Mouse (Mus musculus): ENCODE results near the gene Olfr1368. TPM values are rescaled to one million over a fixed set of nuclear protein-coding genes. Genes with fewer than 3 reads are reported as not detected.

Olfr1368 gene
- not detected in 2 replicates for total RNA-seq (2021)
- long read RNA-seq, result 0 reads

DNA sequence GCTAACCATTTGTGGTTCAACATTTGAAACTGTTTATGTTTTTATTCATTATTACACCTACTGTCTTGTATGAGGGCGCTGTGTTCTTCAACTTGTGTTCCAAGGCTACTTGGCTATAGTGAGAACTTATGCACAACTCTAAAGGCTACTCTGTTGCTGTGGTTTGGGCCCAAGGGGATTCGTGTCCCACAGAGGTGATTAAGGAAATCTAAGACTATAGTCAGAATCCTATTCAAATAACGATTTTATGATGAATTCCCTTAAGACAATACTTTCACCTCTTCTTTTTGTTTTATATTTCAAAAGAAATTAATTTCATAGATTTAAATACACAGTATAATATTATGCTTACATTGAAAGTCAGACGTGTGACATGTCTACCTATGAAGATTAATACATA, at the start of gene Olfr1368:
Gene Olfr1368 (minus strand): TSS at position 101 of the 400 bp plus-strand sequence.
- DNase-seq, result no peak

- DNase-seq, result no peak
Observed at GRCm38 (mm10) chr13:21185521-21185920, 39.9 kb upstream of the Olfr1368 start.

GRCm38 (mm10) chr13:21183661-21184060, 38.0 kb upstream of the Olfr1368 start:
- DNase-seq, result no peak

- no peak for DNase-seq
Observed at GRCm38 (mm10) chr13:21183066-21183465, 37.4 kb upstream of the Olfr1368 start.

DNA sequence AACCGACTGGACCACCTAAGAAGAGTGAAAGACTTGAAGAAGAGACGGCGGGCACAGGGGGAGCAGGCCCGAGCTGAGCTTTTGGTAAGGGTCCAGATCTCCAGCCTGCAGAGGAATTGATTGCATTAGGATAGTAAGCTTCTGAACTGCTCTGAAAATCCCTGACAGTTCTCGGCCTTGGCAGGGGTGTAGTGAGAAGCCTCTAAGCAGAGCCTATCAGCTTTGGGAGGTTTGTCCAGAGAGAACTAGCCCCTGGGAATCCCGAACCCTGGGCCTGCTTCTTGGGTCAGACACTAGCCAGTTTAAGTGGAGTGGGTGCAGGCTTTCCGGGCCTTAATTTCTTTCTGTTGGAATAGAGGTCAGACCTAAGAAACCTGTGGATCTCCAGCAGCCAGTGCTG, 36.3 kb upstream of the Olfr1368 start:
- DNase-seq, result no peak

GRCm38 (mm10) chr13:21180551-21181530, 35.2 kb upstream of the Olfr1368 start:
- peak; percentile 59 for DNase-seq

DNA sequence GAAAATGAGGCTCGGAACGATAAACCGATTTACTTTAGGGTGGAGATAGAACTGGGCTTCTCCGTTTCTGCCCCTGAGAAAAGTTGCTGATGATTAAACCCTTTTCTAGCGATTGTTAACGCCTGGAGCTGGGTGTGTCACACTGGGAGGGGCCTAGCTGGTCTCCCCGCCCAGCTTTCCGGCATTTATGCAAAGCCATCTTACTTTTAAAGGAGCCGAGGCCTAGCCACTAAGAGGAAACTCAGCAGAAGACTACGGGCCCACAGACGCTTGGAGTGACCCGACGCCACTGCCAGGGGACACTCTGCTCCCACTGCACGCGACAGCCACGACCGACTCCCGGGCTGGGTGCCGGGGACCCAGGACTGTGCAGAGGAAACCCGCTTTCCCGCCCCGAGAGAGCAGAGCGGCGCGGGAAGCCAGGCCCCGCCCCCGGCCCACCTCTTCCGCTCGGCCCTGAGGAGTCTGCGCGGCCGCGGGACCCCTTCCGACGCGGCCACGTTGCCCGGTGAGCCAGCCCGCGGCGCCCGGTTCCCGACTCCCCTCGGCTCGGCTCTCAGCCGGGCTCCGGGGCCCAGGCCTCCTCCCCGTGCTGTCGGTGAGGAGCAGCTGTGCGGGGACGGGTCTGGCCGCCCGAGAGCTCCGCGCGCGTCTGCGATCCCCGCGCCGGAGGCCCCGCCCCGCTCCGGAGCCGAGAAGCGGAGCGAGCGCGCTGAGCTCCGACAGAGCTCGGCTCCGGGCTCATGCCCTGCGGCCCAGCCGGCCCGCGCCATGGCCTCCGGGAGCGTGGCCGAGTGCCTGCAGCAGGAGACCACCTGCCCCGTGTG, 34.3 kb upstream of the Olfr1368 start:
- DNase-seq, result peak; percentile 82

GRCm38 (mm10) chr13:21179367-21179723, 33.7 kb upstream of the Olfr1368 start, which contains the start of gene Trim27:
TSS of gene Trim27 (plus strand) at chr13:21179445.
- no peak for DNase-seq

DNA sequence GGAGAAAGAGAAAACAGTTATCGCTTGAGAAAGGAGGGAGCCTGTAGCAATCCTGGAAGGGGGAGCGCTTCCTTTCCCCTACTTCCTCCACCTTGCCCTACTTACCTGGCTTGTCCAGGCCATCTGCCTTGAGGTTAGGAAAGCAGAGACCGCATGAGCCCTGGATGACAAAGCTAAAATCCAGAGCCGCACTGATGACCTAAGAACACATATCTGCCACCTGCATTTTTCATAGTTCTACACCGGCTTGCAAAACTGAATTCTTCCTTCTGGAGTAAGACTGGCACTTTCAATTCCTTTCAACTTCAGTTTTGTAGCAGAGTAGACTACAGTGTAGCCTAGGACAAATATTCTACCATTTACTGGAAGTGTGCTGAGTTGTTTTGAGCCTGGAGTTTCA, 32.7 kb upstream of the Olfr1368 start:
- DNase-seq, result no peak

DNA sequence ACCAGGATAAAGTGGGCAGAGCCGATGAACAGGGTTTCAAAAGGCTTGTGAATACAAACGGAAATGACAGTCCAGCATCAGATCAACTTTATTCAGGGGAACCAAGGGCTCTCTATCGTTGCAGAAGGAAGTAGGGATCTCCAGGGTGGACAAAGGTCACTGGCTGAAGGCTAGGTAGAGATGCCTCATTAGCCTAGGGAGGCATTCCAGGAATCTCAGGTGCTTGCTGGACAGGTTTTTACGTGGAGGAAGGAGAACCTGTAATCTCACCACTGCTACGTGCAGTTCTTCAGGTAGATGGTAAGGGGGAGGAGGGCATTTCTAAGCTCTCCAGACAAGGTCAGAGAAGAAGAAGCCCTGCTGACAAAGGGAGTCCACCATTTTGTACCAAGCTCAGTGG, 32.0 kb upstream of the Olfr1368 start:
- DNase-seq, result no peak

DNA sequence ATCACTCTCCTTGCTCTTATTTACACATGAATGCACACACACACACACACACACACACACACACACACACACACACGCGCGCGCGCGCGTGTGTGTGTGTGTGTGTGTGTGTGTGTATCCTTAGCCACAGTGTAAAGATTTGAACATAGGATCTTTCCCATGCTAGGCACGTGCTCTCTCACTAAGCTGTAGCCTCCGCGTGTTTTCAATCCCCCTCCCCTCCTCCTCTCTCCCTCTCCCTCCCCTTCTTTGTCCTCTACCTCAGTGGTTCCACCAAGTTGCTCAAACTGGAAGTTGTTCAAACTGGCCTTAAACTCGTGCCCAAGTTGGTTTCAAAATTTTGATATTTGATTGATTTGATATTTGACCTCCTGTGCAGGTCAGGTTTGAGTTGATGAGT, 31.1 kb upstream of the Olfr1368 start:
- no peak for DNase-seq

DNA sequence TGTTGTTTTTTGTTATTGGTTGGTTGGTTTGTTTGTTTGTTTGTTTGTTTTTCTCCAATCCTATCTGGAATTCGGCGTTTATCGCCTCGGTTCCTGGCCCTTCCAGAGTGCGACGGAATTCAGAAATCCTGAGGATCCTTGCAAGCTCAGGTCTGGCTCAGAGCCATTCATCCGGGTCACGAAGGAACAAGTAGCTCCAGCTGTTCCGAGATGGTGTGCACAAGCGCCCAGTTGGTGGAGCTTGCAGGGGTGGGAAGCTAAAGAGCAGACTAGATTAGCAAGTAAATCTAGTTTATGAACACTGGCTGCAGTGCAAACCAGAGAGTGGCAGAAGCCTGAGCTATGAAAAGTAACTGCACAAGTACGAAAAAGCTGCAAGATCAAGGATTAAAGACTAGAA, 27.4 kb upstream of the Olfr1368 start:
- DNase-seq, result peak; percentile 87

DNA sequence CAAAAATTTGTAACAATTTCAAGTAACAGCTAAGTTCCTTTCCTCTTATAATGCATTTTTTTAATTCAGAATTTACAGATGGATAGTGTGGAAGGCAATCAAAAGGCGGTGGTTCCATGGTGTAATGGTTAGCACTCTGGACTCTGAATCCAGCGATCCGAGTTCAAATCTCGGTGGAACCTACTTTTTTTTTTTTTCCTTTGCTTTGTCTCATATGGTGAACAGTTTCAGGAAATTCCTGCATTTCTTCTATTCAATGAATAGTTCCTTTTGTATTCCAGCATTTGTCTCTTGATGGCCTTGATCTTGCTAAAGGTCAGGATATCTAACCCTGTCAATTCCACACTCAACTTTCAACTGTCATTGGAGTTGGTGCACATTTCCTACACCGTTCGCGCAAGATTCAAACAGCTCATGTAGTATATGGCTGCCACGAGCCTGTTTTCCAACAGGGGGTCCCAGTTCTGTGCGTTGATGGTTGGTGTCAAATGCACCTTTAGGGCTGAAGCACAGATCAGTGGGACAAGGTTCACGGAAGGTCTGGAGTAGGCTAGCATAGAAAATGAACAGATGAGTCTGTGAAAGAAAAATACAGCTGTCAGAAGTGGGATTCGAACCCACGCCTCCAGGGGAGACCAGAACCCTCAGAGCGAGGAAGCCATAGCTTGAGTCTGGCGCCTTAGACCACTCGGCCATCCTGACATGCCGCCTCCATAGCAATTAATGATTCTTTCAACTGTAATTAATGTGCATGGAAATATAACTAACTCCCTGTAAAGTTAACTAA, 26.8 kb upstream of the Olfr1368 start:
- peak; percentile 62 for DNase-seq

- DNase-seq, result peak; percentile 15
Observed at GRCm38 (mm10) chr13:21171600-21172150, 26.0 kb upstream of the Olfr1368 start.

GRCm38 (mm10) chr13:21171156-21171530, 25.5 kb upstream of the Olfr1368 start:
- no peak for DNase-seq

DNA sequence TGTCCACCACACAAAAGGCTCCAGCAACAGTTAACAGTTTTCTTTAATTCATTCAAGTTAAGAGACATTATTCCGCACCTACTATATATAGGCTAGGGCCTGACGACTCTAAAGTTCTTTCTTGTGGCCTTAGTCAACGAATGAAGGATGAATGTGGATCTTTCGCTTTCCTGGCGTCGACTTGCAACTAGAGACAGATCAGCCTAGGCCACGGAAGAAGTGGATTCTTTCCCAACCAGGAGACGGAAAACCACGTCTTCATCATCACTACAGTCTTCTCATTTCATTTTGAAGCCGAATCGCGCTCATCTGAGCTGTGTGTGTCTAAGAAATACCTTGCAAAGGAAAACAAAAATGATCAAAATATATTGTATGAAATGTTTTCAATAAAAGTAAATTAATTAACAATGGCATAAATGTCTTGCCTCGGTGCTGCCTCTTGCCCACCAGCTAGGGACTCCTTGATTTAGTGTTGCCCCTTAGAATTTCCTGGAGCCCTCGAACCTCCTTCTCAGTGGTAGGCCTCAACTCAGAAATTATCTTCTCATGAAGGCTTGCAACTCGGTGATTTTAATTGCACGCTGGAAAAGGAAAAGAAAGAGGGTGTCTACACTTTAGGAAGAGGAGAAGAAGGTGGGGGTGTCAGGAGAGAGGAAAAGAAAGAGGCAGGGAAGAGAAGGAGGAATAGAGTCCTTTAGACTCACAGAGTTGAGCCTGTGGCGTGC, 24.9 kb upstream of the Olfr1368 start:
- DNase-seq, result no peak

- DNase-seq, result peak; percentile 74
Observed at GRCm38 (mm10) chr13:21169657-21170430, 24.2 kb upstream of the Olfr1368 start.

DNA sequence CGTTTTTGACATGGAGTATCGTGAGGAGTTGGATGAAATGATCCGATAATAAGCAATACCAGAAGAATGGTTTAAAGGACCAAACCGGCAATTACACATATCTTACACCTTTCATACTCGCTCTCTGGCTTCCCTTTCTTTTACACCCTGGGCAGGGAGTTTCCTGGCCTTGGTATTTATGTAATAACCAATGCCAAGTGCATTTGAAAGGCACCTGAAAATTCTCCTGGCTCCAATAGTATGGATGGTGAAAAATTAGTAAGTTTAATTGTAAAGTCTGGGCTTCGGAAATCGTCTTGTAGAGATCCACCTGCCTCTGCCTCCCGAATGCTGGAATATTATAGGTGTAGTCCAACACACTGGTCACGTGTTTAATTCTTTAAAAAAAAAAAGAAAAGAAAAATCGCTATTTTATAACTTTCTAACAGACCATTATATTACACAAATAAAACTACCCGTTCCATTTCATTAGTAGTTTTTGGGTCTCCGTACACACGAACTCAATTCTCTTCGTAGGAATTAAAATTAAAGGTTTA, 23.5 kb upstream of the Olfr1368 start:
- no peak for DNase-seq

- peak; percentile 18 for DNase-seq
Observed at GRCm38 (mm10) chr13:21168371-21169011, 22.8 kb upstream of the Olfr1368 start.

DNA sequence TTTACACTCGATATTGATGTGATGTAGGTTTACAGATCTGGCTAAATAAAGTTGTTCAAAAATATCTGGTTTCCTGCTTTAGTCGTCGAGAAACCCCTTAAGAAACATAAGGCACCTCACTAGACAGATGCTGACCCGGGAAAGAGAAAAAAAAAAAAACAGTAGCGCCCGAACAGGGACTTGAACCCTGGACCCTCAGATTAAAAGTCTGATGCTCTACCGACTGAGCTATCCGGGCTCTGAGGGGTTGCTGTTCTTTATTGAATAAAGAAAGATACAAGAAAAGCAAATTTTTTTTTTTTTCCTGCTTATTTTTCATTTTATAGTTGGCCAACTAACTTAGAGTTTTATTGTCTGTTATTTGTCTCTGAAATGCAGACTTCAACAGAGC, 22.2 kb upstream of the Olfr1368 start:
- no peak for DNase-seq
